Mouse (Mus musculus): ENCODE data around the gene Txnip.

DNA sequence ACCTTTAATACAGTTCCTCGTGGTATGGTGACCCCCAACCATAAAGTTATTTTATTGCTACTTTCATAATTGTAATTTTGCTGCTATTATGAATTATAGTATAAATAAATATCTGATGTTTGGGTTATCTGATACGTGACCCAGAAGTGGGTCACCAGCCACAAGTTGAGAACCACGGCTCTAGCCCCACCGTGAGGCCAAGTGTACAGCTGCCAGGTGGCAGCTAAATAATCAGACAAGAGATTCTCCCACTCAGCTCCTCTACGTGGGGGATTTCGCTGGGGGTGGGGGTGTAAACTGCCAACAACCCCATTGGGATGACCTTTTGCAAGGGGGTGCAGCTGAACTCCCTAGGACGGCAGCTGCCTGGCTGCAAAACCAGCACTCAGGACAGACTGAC lies 25.7 kb upstream of the Txnip start:
- TF ChIP-seq CTCF (IDR thresholded peaks at IDR 0.05) (no peak), EP300 (IDR thresholded peaks at IDR 0.05) (no peak)
